Mouse (Mus musculus) gastrocnemius, postnatal 14 days (tissue): ENCODE results near the gene Anxa9. TPM values are rescaled to one million over a fixed set of nuclear protein-coding genes. Genes with fewer than 3 reads are reported as not detected.
"Not testable (repeated sequence)": the region's sequence is repeated elsewhere in the genome, so short reads cannot be mapped to it uniquely, and the experiment has no call there.

Source experiments
- DNase-seq: peaks from one replicate; pipeline ENCODE4 v3.0.0; 2021; ENCODE audit warnings: mixed read lengths
- intact Hi-C: fragments of 180-260 bp; cut with DNase I; formaldehyde crosslinking; loops from one replicate; pipeline ENCODE4 v1.15.1; 2025; ENCODE audit warnings: low total_unique reads
- long read RNA-seq, 2 experiments: library from polyadenylated mRNA; stranded (forward); transcript quantifications; one replicate each; pipeline ENCODE4 v2.0.0; 2021
- total RNA-seq, 2 experiments: library from RNA; stranded (reverse); gene quantifications; 2 replicates each; pipeline ENCODE4 v1.2.3; 2021

Anxa9 gene
- under 1 TPM; 0.18 to 0.27 TPM for total RNA-seq
- long read RNA-seq, experiment 1: 0 reads
- long read RNA-seq, experiment 2, partial matches to known transcripts: 0 of 1 reads
- long read RNA-seq, experiment 2, other reads (novel, unspliced or antisense): 1 of 1 reads

GRCm38 (mm10) chr3:95307100-95307499 lies at the start of gene Anxa9:
Anxa9 (minus strand) TSS chr3:95307176.
- intact Hi-C loops: no loop called here
- no peak for DNase-seq

- intact Hi-C loops: not testable (repeated sequence)
These were observed 49.1 kb upstream of the Anxa9 start for GRCm38 (mm10) chr3:95355911-95356544.

DNA sequence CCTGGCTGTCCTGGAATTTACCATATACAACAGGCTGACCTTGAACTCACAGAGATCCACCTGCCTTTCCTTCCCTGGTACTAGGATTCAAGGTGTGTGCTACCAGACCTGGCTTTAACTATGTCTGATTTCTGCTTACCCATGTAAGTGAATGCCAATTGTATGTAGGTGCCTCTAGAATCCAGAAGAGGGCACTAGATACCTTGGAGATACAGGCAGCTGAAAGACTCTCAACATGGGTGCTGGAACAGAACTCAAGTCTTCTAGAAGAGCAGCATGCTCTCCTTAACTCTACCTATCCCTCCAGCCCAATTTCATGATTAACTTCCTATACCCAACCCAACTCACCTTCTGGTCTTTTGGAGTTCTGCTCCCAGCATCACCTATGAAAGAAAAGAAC lies 42.5 kb upstream of the Anxa9 start:
- intact Hi-C loops: loop anchor here (10.0 kb wide), 1 partner anchor 125 kb away; no protein-coding TSS in a partner anchor
- DNase-seq: no peak

More at GRCm38 (mm10) chr3:95355911-95356544, 49.1 kb upstream of the Anxa9 start:
- DNase-seq: not testable (repeated sequence)

DNA sequence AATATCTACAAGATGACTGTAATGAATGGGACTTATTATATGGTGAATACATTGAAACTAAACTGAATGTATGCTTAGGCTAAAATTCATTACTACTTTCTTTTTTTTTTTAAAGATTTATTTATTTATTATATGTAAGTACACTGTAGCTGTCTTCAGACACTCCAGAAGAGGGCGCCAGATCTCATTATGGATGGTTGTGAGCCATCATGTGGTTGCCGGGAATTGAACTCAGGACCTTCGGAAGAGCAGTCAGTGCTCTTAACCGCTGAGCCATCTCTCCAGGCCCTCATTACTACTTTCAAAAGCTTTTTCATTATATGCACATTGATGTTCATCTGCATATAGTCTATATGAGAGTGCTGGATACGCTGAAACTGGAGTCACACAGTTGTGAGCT lies 41.4 kb upstream of the Anxa9 start:
- not testable (repeated sequence) for DNase-seq
- intact Hi-C loops: loop anchor here (10.0 kb wide), 1 partner anchor 126 kb away; no protein-coding TSS in a partner anchor

- intact Hi-C loops: loop anchor here (10.0 kb wide), 1 partner anchor 128 kb away; no protein-coding TSS in a partner anchor
- DNase-seq: no peak
These were observed 39.5 kb upstream of the Anxa9 start for GRCm38 (mm10) chr3:95346454-95346853.

- not testable (repeated sequence) for DNase-seq
- intact Hi-C loops: loop anchor here (10.0 kb wide), 1 partner anchor 131 kb away; no protein-coding TSS in a partner anchor
These were observed 36.5 kb upstream of the Anxa9 start for GRCm38 (mm10) chr3:95343356-95344000.

- no peak for DNase-seq
- intact Hi-C loops: no loop called here
These were observed 31.3 kb upstream of the Anxa9 start for GRCm38 (mm10) chr3:95338251-95338650.

- no peak for DNase-seq
- intact Hi-C loops: no loop called here
These were observed 30.4 kb upstream of the Anxa9 start for GRCm38 (mm10) chr3:95337345-95337744.

- intact Hi-C loops: no loop called here
- no peak for DNase-seq
These were observed 24.6 kb upstream of the Anxa9 start for GRCm38 (mm10) chr3:95331528-95331927.

DNA sequence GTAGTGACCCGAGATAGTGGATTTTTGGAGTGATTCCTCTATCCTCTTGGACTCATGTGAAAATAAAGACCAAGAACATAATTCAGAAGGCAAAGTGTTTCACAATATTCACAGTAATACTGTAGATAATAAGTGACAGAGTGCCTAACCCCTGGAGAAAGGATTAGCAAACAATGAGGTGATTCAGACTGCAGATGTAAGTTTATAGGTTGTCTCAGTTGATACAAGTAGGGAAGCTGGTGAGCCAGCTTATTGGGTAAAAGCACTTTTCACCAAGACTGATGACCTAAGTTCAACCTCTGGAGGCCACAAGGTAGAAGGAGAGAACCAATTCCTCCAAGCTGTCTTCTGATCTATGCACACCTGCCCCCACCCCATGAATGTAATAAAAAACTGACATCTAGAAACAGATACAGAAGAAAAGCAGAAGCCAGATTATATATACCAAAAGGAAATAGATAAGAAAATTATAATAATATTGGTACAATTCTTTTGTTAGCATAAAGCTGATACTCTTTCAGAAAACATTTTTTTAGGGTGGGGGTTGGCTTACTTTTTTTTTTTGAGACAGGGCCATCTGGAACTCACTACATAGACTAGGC lies 21.9 kb upstream of the Anxa9 start:
- intact Hi-C loops: no loop called here

GRCm38 (mm10) chr3:95324454-95325144 lies 17.6 kb upstream of the Anxa9 start:
- intact Hi-C loops: no loop called here
- no peak for DNase-seq

More for the DNA sequence above, 21.9 kb upstream of the Anxa9 start:
- no peak for DNase-seq

GRCm38 (mm10) chr3:95323429-95323828 lies 16.5 kb upstream of the Anxa9 start:
- no peak for DNase-seq
- intact Hi-C loops: no loop called here

- intact Hi-C loops: no loop called here
These were observed 13.0 kb upstream of the Anxa9 start for GRCm38 (mm10) chr3:95319701-95320625.

DNA sequence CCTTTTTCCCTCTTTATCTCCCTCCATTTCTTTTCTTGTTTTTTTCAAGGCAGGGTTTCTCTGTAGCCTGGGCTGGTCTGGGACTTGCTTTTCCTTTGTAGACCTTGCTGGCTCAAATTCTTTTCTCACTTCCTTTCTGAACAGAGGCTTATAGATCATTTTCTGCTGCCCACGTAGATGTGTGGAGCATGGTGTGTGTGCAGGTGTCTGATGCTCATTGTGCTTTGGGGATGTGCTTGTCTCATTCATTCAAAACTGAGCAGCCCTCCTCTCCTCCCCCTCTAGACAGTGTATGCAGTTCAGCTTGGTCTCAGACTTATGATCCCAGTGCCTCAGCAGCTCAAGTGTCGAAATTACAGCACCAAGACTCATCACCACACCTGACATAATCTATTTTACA lies 12.1 kb upstream of the Anxa9 start:
- DNase-seq: no peak
- intact Hi-C loops: no loop called here

More at GRCm38 (mm10) chr3:95319701-95320625, 13.0 kb upstream of the Anxa9 start:
- no peak for DNase-seq

DNA sequence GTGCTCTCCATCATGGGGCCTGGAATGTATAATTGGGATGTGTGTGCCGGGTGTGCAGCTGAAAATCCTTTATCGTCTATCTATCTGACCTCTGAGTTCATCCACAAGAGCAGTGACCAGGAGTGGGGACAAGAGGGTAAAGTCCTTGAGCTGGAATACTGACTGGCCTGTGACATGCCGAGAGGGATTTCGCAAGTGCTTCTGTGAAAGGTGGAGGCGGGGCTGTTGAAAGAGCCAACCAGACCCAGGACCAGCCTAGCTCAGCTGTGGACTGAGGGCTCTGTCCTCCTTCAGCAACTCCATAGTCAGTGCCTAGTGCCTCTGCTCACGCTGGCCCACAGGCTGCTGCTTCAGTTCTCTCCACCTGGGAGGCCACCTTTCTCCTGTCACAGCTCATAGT lies 11.6 kb upstream of the Anxa9 start:
- no peak for DNase-seq
- intact Hi-C loops: no loop called here

GRCm38 (mm10) chr3:95317414-95318080 lies 10.6 kb upstream of the Anxa9 start:
- peak; percentile 70 for DNase-seq
- intact Hi-C loops: no loop called here

DNA sequence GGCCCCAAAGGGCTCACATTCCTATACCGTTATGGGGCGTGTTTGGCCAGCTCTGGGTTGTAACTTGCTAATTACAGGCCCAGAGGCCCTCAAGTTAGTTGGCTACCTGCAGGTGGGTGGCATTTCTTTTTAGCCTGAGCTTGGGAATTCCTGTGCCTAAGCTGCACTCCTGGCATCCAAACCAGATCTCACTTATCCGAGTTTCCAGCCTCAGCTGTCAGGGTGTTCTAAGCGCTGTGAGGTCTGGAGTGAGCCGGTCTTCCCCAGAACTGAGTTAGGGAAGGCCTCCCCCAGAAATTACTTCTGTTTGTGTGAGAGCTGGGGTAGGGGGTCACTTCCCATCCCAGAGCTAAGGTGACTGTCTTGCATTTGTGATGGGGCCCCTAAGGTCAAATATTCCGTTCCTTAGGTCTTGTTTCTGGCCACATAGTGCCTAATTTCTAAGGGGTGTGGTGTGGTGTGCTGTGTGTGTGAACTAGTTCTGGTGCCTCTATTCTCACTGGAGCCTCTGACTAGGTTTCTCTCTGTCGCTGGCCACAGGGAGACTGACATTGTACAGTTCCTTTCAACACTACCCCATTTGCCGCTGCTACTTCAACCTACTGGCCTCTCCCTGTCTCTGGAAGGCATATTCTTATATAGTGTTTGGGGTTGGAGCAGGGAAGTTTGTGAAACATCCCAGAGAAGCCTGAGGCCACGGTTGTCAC lies 9.0 kb upstream of the Anxa9 start:
- intact Hi-C loops: no loop called here

More for the DNA sequence above, 9.0 kb upstream of the Anxa9 start:
- no peak for DNase-seq
